In genomic region chr1:179553949-179554347, GRCm38 (mm10) we compare ENCODE assay signal across 1 mouse cellular context.
A peak's percentile ranks its signal among the peaks of the same experiment; 100 is the strongest.
TF ChIP-seq lines count a peak whose summit lies in the region.

No protein-coding gene starts in this region.

TF ChIP-seq in MEL, 35 proteins besides CTCF, POLR2A, EP300 and RAD21:
- TF ChIP-seq BHLHE40 (IDR thresholded peaks at IDR 0.05; ENCODE audit: borderline replicate concordance, low read depth, low read length) (no peak), HCFC1 (IDR thresholded peaks at IDR 0.05; ENCODE audit: low read depth, low read length) (no peak), USF2 (IDR thresholded peaks at IDR 0.05; ENCODE audit: borderline replicate concordance in 1 of 2, insufficient read depth in 1 of 2, low read depth in 1 of 2, low read length in 2 of 2) (no peak), TAL1 (IDR thresholded peaks at IDR 0.05; ENCODE audit: low read length) (peak; percentile 33; the same call in 1 of the 2 replicates), ZMIZ1 (IDR thresholded peaks at IDR 0.05; ENCODE audit: low read depth, low read length) (no peak)
